Mouse (Mus musculus): ENCODE results near the gene Ntn5.

DNA sequence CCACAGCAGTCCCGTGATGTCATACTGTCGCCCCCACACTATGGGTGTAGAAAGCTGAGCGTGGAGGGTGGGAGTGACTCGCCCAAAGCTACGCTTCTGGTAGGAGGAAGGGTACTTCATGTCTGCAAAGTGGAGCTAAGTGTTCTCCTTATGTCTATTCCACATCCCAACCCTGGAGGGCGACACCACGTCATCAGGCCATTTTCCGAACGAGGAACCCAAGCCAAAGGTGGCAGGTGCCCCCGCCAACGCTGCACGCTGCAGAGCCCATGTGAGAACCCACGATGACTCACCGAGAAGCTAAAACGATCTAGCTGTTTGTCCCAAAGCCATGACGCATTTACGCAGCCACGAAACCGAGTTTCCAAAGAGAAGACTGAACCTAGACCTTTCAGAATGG is 58.5 kb downstream of the Ntn5 start:
- TF ChIP-seq POLR2A (IDR thresholded peaks at IDR 0.05; ENCODE audit: borderline replicate concordance, extremely low read depth, low read depth, low read length) (no peak), CTCF (IDR thresholded peaks at IDR 0.05; ENCODE audit: insufficient read depth, low read length) (0 out of 2 replicates have a peak, but pooled peaks have one; percentile 15)
